Mouse (Mus musculus) heart, adult 2 months (tissue): ENCODE data around the gene Atp10a.

Experiments used
- CTCF ChIP-seq: fragments of 200-600 bp; IDR thresholded peaks from 2 replicates; pipeline ENCODE4 v1.8.1; 2022; ENCODE audit warnings: antibody characterized with exemption, mild to moderate bottlenecking, moderate library complexity
- EP300 ChIP-seq: fragments of 200-500 bp; IDR thresholded peaks from 2 replicates; pipeline ENCODE4 v1.6.1; 2011; ENCODE audit warnings: low read depth, low read length, control low read depth; ENCODE audit not compliant: insufficient read depth
- POLR2A ChIP-seq: fragments of 200-500 bp; IDR thresholded peaks from 2 replicates; pipeline ENCODE4 v1.6.1; 2011; ENCODE audit warnings: mild to moderate bottlenecking, low read depth, low read length, control low read depth; ENCODE audit not compliant: insufficient read depth

DNA sequence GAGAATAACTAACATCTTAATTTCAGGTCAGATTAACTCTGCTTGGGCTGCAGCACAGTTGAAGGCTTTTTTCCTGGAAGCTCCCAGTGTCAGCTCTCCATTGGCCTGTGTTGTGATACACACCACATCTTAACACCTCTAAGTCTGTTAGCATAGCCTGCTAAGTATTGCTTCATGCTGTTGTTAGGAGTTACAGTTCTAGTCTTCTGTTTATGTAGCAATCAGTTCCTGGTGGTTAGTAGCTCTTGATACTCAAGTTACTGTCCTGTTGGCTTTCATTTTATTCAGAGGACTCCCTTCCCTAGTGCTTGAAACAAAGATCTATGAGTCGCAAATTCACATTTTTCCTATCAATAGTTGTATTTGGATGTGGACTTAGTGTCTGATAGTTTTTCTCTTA lies 39.7 kb downstream of the Atp10a start:
- TF ChIP-seq CTCF: no peak
- TF ChIP-seq EP300: no peak
- TF ChIP-seq POLR2A: no peak
